15 mouse cellular contexts compared by ENCODE assay signal in genomic region chr1:89932616-89933015, GRCm38 (mm10). TPM values are rescaled to one million over a fixed set of nuclear protein-coding genes. Genes with fewer than 3 reads are reported as not detected.
DNase-seq lines count a peak whose midpoint lies in the region; ATAC-seq and TF ChIP-seq lines count a peak whose summit lies in the region.
"Had no signal": no experiment of that assay in that cellular context is flagged by ENCODE, and none has a peak within 500 bp of the region (broad histone marks: within the 10 kb centered on the region; RNA-seq: fewer than 3 reads in every experiment).

No protein-coding gene starts in this region.

- H3K4me1 ChIP-seq in midbrain, embryonic 11.5 days (ENCODE audit: control insufficient read depth, insufficient read depth, low read length) = peaks cover 38% of the 10 kb centered on the region
- peaks cover 9% of the 10 kb centered on the region for H3K4me1 ChIP-seq in midbrain, postnatal 0 days (ENCODE audit: insufficient read depth, low read length)
- H3K4me1 ChIP-seq in hindbrain, embryonic 10.5 days (replicated peaks) = peaks cover 92% of the 10 kb centered on the region
- H3K4me1 ChIP-seq in midbrain, embryonic 12.5 days = peaks cover 66% of the 10 kb centered on the region
- H3K4me1 ChIP-seq in kidney, embryonic 16.5 days (ENCODE audit: insufficient read depth, low read length) = peaks cover 24% of the 10 kb centered on the region

- peak; percentile 96 for DNase-seq in midbrain, embryonic 11.5 days (ENCODE audit: low spot score, missing footprints)
- no peak for DNase-seq in midbrain, postnatal 0 days (ENCODE audit: low spot score)
- DNase-seq in hindbrain, embryonic 10.5 days (ENCODE audit: low spot score) = peak; percentile 74
- DNase-seq in kidney, adult 8-10 months = no peak
- no peak for DNase-seq in left cerebral cortex, postnatal 14 days (ENCODE audit: low spot score in 2 of 2)
- DNase-seq: cerebellum, adult 18-20 months; kidney, postnatal 25 days; lung, adult 18-20 months had no signal

- H3K36me3 ChIP-seq in midbrain, embryonic 11.5 days (ENCODE audit: control insufficient read depth, insufficient read depth, low read length) = no peaks in the 10 kb centered on the region
- no peaks in the 10 kb centered on the region for H3K36me3 ChIP-seq in midbrain, postnatal 0 days (ENCODE audit: insufficient read depth, low read length)
- H3K36me3 ChIP-seq in hindbrain, embryonic 10.5 days = no peaks in the 10 kb centered on the region
- H3K36me3 ChIP-seq in midbrain, embryonic 12.5 days = no peaks in the 10 kb centered on the region
- H3K36me3 ChIP-seq in kidney, embryonic 16.5 days (ENCODE audit: insufficient read depth, low read length) = no peaks in the 10 kb centered on the region
- H3K36me3 ChIP-seq: limb, embryonic 12.5 days had no signal

- no peaks in the 10 kb centered on the region for H3K9me3 ChIP-seq in midbrain, embryonic 11.5 days (ENCODE audit: control insufficient read depth, low read length)
- H3K9me3 ChIP-seq in midbrain, postnatal 0 days (ENCODE audit: low read length) = no peaks in the 10 kb centered on the region
- no peaks in the 10 kb centered on the region for H3K9me3 ChIP-seq in hindbrain, embryonic 10.5 days
- no peaks in the 10 kb centered on the region for H3K9me3 ChIP-seq in midbrain, embryonic 12.5 days
- H3K9me3 ChIP-seq in kidney, embryonic 16.5 days (ENCODE audit: low read length) = no peaks in the 10 kb centered on the region
- H3K9me3 ChIP-seq: limb, embryonic 12.5 days had no signal

- intact Hi-C loops in left cerebral cortex, postnatal 14 days (cut with DNase I) = loop anchor here (10.0 kb wide), 1 partner anchor 662 kb away; no protein-coding TSS in a partner anchor

- no peak overlapping the region for H3K4me3 ChIP-seq in midbrain, embryonic 11.5 days (ENCODE audit: low read depth, low read length)
- H3K4me3 ChIP-seq in midbrain, postnatal 0 days (ENCODE audit: low read depth, low read length) = no peak overlapping the region
- peak overlapping the region; percentile 77 for H3K4me3 ChIP-seq in hindbrain, embryonic 10.5 days
- 0 out of 2 replicates have a peak overlapping the region, but pooled peaks have one; percentile 5 for H3K4me3 ChIP-seq in midbrain, embryonic 12.5 days
- H3K4me3 ChIP-seq in kidney, embryonic 16.5 days (ENCODE audit: low read length) = no peak overlapping the region
- H3K4me3 ChIP-seq: limb, embryonic 12.5 days had no signal

- H3K9ac ChIP-seq in midbrain, embryonic 11.5 days (ENCODE audit: low read length) = no peak overlapping the region
- no peak overlapping the region for H3K9ac ChIP-seq in midbrain, postnatal 0 days (replicated peaks; ENCODE audit: low read length, poor library complexity, severe bottlenecking)
- H3K9ac ChIP-seq in midbrain, embryonic 12.5 days (replicated peaks) = no peak overlapping the region
- H3K9ac ChIP-seq in kidney, embryonic 16.5 days (replicated peaks; ENCODE audit: low read length) = no peak overlapping the region
- H3K9ac ChIP-seq: limb, embryonic 12.5 days had no signal

- peaks cover 98% of the 10 kb centered on the region for H3K27me3 ChIP-seq in midbrain, embryonic 11.5 days (ENCODE audit: control insufficient read depth, insufficient read depth, low read length)
- peaks cover 66% of the 10 kb centered on the region for H3K27me3 ChIP-seq in midbrain, postnatal 0 days (ENCODE audit: insufficient read depth, low read length)
- H3K27me3 ChIP-seq in hindbrain, embryonic 10.5 days (ENCODE audit: insufficient read depth, poor library complexity, severe bottlenecking) = peaks cover 99% of the 10 kb centered on the region
- H3K27me3 ChIP-seq in midbrain, embryonic 12.5 days = peaks cover 96% of the 10 kb centered on the region
- H3K27me3 ChIP-seq in kidney, embryonic 16.5 days (ENCODE audit: insufficient read depth, low read length) = peaks cover 97% of the 10 kb centered on the region

- no peak overlapping the region for H3K27ac ChIP-seq in midbrain, embryonic 11.5 days (ENCODE audit: low read depth, low read length)
- no peak overlapping the region for H3K27ac ChIP-seq in midbrain, postnatal 0 days (ENCODE audit: low read depth, low read length)
- H3K27ac ChIP-seq in hindbrain, embryonic 10.5 days = peak overlapping the region; percentile 76
- H3K27ac ChIP-seq in midbrain, embryonic 12.5 days (replicated peaks) = no peak overlapping the region
- H3K27ac ChIP-seq in kidney, embryonic 16.5 days (ENCODE audit: low read length) = no peak overlapping the region
- H3K27ac ChIP-seq: limb, embryonic 12.5 days; macrophage had no signal

- no peak overlapping the region for H3K4me2 ChIP-seq in midbrain, embryonic 11.5 days
- H3K4me2 ChIP-seq in midbrain, postnatal 0 days (ENCODE audit: low read depth, low read length, poor library complexity, severe bottlenecking) = no peak overlapping the region
- H3K4me2 ChIP-seq in midbrain, embryonic 12.5 days (replicated peaks) = peak overlapping the region; percentile 63
- H3K4me2 ChIP-seq in kidney, embryonic 16.5 days (replicated peaks; ENCODE audit: low read depth, low read length) = no peak overlapping the region
- H3K4me2 ChIP-seq: limb, embryonic 12.5 days had no signal

- 0 out of 2 replicates have a peak, but pooled peaks have one; percentile 15 for ATAC-seq in midbrain, embryonic 11.5 days (ENCODE audit: low FRiP score)
- no peak for ATAC-seq in midbrain, postnatal 0 days (ENCODE audit: low FRiP score)
- ATAC-seq in midbrain, embryonic 12.5 days (ENCODE audit: low FRiP score, low read depth) = no peak
- no peak for ATAC-seq in monocyte, adult 5-6 weeks (replicated peaks; ENCODE audit: insufficient number of reproducible peaks, low FRiP score, low TSS enrichment, poor library complexity, severe bottlenecking)
- no peak for ATAC-seq in kidney, embryonic 16.5 days (ENCODE audit: low FRiP score, low TSS enrichment)
- ATAC-seq: intestine, embryonic 16.5 days had no signal

- 0% methylated on average over 16 of the region's 16 CpGs for WGBS in midbrain, embryonic 11.5 days
- WGBS in midbrain, postnatal 0 days = 2% methylated on average over 16 of the region's 16 CpGs
- WGBS in hindbrain, embryonic 10.5 days = 1% methylated on average over 16 of the region's 16 CpGs
- WGBS in midbrain, embryonic 12.5 days = under 1% methylated on average over 16 of the region's 16 CpGs
- WGBS in kidney, embryonic 16.5 days = under 1% methylated on average over 16 of the region's 16 CpGs

- no peak for TF ChIP-seq CTCF in midbrain, postnatal 0 days (IDR thresholded peaks at IDR 0.05)

RNA-seq across cellular contexts. Expression of gene Gbx2, which starts 1.6 kb away (rescaled TPM):
- polyA plus RNA-seq in midbrain, embryonic 11.5 days (2014; fragmentation: Nextera tagmentation; extraction: Ambion mirVana) = 9.6 TPM in 2 replicates
- total RNA-seq in midbrain, postnatal 0 days (2014; rRNA removed) = 9.9 and 10.8 TPM in 2 replicates
- 15.2 and 22.8 TPM in 2 replicates for polyA plus RNA-seq in midbrain, postnatal 0 days (2015; fragmentation: Nextera tagmentation; extraction: Ambion mirVana)
- 27.2 and 41.2 TPM in 2 replicates for polyA plus RNA-seq in hindbrain, embryonic 10.5 days (2016; fragmentation: Nextera tagmentation; extraction: Ambion mirVana)
- 29.7 and 39.2 TPM in 2 replicates for polyA plus RNA-seq in midbrain, embryonic 12.5 days (2016; fragmentation: Nextera tagmentation; extraction: Ambion mirVana)
- not detected in 3 replicates for total RNA-seq in monocyte, adult 5-6 weeks (2017)
- under 1 TPM in 1 of 2 experiments, not detected in 1; 0.74 TPM for total RNA-seq in left cerebral cortex, postnatal 14 days (2021)
- 0.22 and 0.23 TPM in 2 replicates for polyA plus RNA-seq in kidney, embryonic 16.5 days (2015; fragmentation: Nextera tagmentation; extraction: Ambion mirVana)
- total RNA-seq: heart, postnatal 10 days had no signal
- polyA plus RNA-seq: limb, embryonic 12.5 days had no signal

Comparison
In these comparisons a context has a peak if more than half of its experiments do, and no peak if none do; other contexts are left out.
1. DNase-seq: peak in midbrain, embryonic 11.5 days (single experiment) and hindbrain, embryonic 10.5 days (single experiment); none in midbrain, postnatal 0 days (single experiment), kidney, adult 8-10 months (0 of 2) and left cerebral cortex, postnatal 14 days (0 of 2).
2. H3K4me3 ChIP-seq: peak in hindbrain, embryonic 10.5 days (single experiment) and midbrain, embryonic 12.5 days (single experiment); none in midbrain, embryonic 11.5 days (single experiment), midbrain, postnatal 0 days (single experiment) and kidney, embryonic 16.5 days (single experiment).